Mouse (Mus musculus) MEL (cell line): ENCODE measurements around the gene Xrcc6. TPM values are rescaled to one million over a fixed set of nuclear protein-coding genes. Genes with fewer than 3 reads are reported as not detected.

ENCODE experiments used
- DNase-seq: peaks from one replicate; pipeline ENCODE4 v3.0.0; 2011; ENCODE audit warnings: low read depth, low spot score
- H3K27ac ChIP-seq: 2 replicates; pipeline ENCODE4 v1.5.1; 2012; ENCODE audit warnings: low read depth, mild to moderate bottlenecking, control low read depth, low read length, moderate library complexity; ENCODE audit not compliant: control insufficient read depth
- H3K27me3 ChIP-seq, 2 experiments: fragments of 150-350 bp in 1 of 2; sonication (generic) in 1 of 2; 2 replicates each; pipeline ENCODE4 v1.6.1; 2012; ENCODE audit warnings: low read length in 2 of 2, mild to moderate bottlenecking in 2 of 2, improper control_type of control experiment in 1 of 2, moderate library complexity in 1 of 2; ENCODE audit not compliant: insufficient read depth in 2 of 2, control insufficient read depth in 1 of 2
- H3K36me3 ChIP-seq, 2 experiments: 2 replicates each; pipeline ENCODE4 v1.6.1; 2012 to 2014; ENCODE audit warnings: low read length in 2 of 2, improper control_type of control experiment in 1 of 2, inconsistent platforms in 1 of 2, mild to moderate bottlenecking in 1 of 2; ENCODE audit not compliant: insufficient read depth in 2 of 2, control insufficient read depth in 1 of 2
- H3K4me1 ChIP-seq, 2 experiments: fragments of 150-350 bp in 1 of 2; sonication (generic) in 1 of 2; 2 replicates each; pipeline ENCODE4 v1.6.1; 2012; ENCODE audit warnings: low read length in 2 of 2, improper control_type of control experiment in 1 of 2, mild to moderate bottlenecking in 1 of 2; ENCODE audit not compliant: insufficient read depth in 2 of 2, control insufficient read depth in 1 of 2
- H3K4me3 ChIP-seq, 2 experiments: fragments of 150-350 bp in 1 of 2; sonication (generic) in 1 of 2; 2 replicates each; pipeline ENCODE4 v1.5.1; 2012; ENCODE audit warnings: low read depth in 2 of 2, low read length in 2 of 2, mild to moderate bottlenecking in 2 of 2, moderate library complexity in 2 of 2, control low read depth in 1 of 2, improper control_type of control experiment in 1 of 2; ENCODE audit not compliant: control insufficient read depth in 1 of 2, insufficient read depth in 1 of 2
- H3K79me2 ChIP-seq: 2 replicates; pipeline ENCODE4 v1.6.1; 2012; ENCODE audit warnings: mild to moderate bottlenecking, low read length, moderate library complexity; ENCODE audit not compliant: control insufficient read depth, poor library complexity, insufficient read depth
- H3K9ac ChIP-seq: 2 replicates; pipeline ENCODE4 v1.6.1; 2012; ENCODE audit warnings: low read depth, mild to moderate bottlenecking, control low read depth, low read length, moderate library complexity; ENCODE audit not compliant: control insufficient read depth, poor library complexity, severe bottlenecking
- H3K9me3 ChIP-seq: fragments of 150-350 bp; sonication (generic); replicated peaks from 2 replicates; pipeline ENCODE4 v1.6.1; 2012; ENCODE audit warnings: mild to moderate bottlenecking, low read length, improper control_type of control experiment, moderate library complexity; ENCODE audit not compliant: insufficient read depth
- BHLHE40 ChIP-seq: IDR thresholded peaks from 2 replicates; pipeline ENCODE4 v1.6.1; 2012; ENCODE audit warnings: low read depth, mild to moderate bottlenecking, inconsistent platforms, low read length, improper control_type of control experiment, borderline replicate concordance
- CHD1 ChIP-seq: IDR thresholded peaks from 2 replicates; pipeline ENCODE4 v1.6.1; 2012; ENCODE audit warnings: low read depth, mild to moderate bottlenecking, inconsistent platforms, low read length, improper control_type of control experiment
- CHD2 ChIP-seq: IDR thresholded peaks from 2 replicates; pipeline ENCODE4 v1.6.1; 2011; ENCODE audit warnings: low read length, improper control_type of control experiment
- CTCF ChIP-seq, 3 experiments: IDR thresholded peaks in 2 of 3; conservative IDR thresholded peaks in 1 of 3; 2 replicates each; pipeline ENCODE4 v1.5.1; 2011 to 2012; ENCODE audit warnings: low read length in 3 of 3, low read depth in 2 of 3, mild to moderate bottlenecking in 2 of 3, improper control_type of control experiment in 1 of 3, inconsistent platforms in 1 of 3, mixed read lengths in 1 of 3, moderate library complexity in 1 of 3; ENCODE audit not compliant: control insufficient read depth in 1 of 3, insufficient read depth in 1 of 3, poor library complexity in 1 of 3, severe bottlenecking in 1 of 3
- ELF1 ChIP-seq: IDR thresholded peaks from 2 replicates; pipeline ENCODE4 v1.6.1; 2014; ENCODE audit warnings: low read depth, mild to moderate bottlenecking, inconsistent platforms, low read length, improper control_type of control experiment, moderate library complexity
- EP300 ChIP-seq, 2 experiments: IDR thresholded peaks; 2 replicates each; pipeline ENCODE4 v1.6.1; 2011; ENCODE audit warnings: improper control_type of control experiment in 2 of 2, low read length in 2 of 2, low read depth in 1 of 2, mild to moderate bottlenecking in 1 of 2
- ETS1 ChIP-seq: IDR thresholded peaks from 2 replicates; pipeline ENCODE4 v1.6.1; 2012; ENCODE audit warnings: low read depth, mild to moderate bottlenecking, inconsistent platforms, low read length, improper control_type of control experiment, moderate library complexity
- HCFC1 ChIP-seq: IDR thresholded peaks from 2 replicates; pipeline ENCODE4 v1.6.1; 2012; ENCODE audit warnings: low read depth, mild to moderate bottlenecking, inconsistent platforms, low read length, improper control_type of control experiment, moderate library complexity
- KAT2A ChIP-seq: conservative IDR thresholded peaks from 2 replicates; pipeline ENCODE4 v1.6.1; 2012; ENCODE audit warnings: low read depth, low read length, improper control_type of control experiment, inconsistent platforms
- MAFK ChIP-seq: IDR thresholded peaks from 2 replicates; pipeline ENCODE4 v1.6.1; 2011; ENCODE audit warnings: low read depth, mild to moderate bottlenecking, low read length, improper control_type of control experiment, borderline replicate concordance
- MAX ChIP-seq: IDR thresholded peaks from 2 replicates; pipeline ENCODE4 v1.6.1; 2011; ENCODE audit warnings: low read length, improper control_type of control experiment
- MEF2A ChIP-seq: IDR thresholded peaks from 2 replicates; pipeline ENCODE4 v1.6.1; 2014; ENCODE audit warnings: low read depth, mild to moderate bottlenecking, inconsistent platforms, low read length, improper control_type of control experiment; ENCODE audit not compliant: poor library complexity, insufficient replicate concordance, severe bottlenecking; ENCODE audit errors: extremely low read depth
- MXI1 ChIP-seq: IDR thresholded peaks from 2 replicates; pipeline ENCODE4 v1.6.1; 2011; ENCODE audit warnings: mild to moderate bottlenecking, low read depth, low read length, improper control_type of control experiment
- MYB ChIP-seq: IDR thresholded peaks from 2 replicates; pipeline ENCODE4 v1.6.1; 2011; ENCODE audit warnings: mild to moderate bottlenecking, low read depth, low read length, improper control_type of control experiment
- MYC ChIP-seq: IDR thresholded peaks from 2 replicates; pipeline ENCODE4 v1.6.1; 2011; ENCODE audit warnings: low read depth, mild to moderate bottlenecking, low read length, improper control_type of control experiment, moderate library complexity
- NRF1 ChIP-seq: IDR thresholded peaks from 2 replicates; pipeline ENCODE4 v1.6.1; 2014; ENCODE audit warnings: low read depth, mild to moderate bottlenecking, inconsistent platforms, low read length, improper control_type of control experiment, moderate library complexity; ENCODE audit not compliant: poor library complexity, insufficient read depth, severe bottlenecking
- POLR2A ChIP-seq, 2 experiments: IDR thresholded peaks; 2 replicates each; pipeline ENCODE4 v1.6.1; 2011 to 2012; ENCODE audit warnings: low read length in 2 of 2, mild to moderate bottlenecking in 2 of 2, control low read depth in 1 of 2, improper control_type of control experiment in 1 of 2, low read depth in 1 of 2, moderate library complexity in 1 of 2; ENCODE audit not compliant: control insufficient read depth in 1 of 2, insufficient read depth in 1 of 2, poor library complexity in 1 of 2
- POLR2AphosphoS2 ChIP-seq: IDR thresholded peaks from 2 replicates; pipeline ENCODE4 v1.6.1; 2011; ENCODE audit warnings: low read length, improper control_type of control experiment
- POLR2AphosphoS5 ChIP-seq: IDR thresholded peaks from 2 replicates; pipeline ENCODE4 v1.6.1; 2012; ENCODE audit warnings: low read depth, borderline replicate concordance, mild to moderate bottlenecking, inconsistent platforms, low read length, moderate library complexity, mixed read lengths
- RAD21 ChIP-seq: IDR thresholded peaks from 2 replicates; pipeline ENCODE4 v1.6.1; 2011; ENCODE audit warnings: mild to moderate bottlenecking, low read depth, low read length, improper control_type of control experiment
- SIN3A ChIP-seq: IDR thresholded peaks from 2 replicates; pipeline ENCODE4 v1.6.1; 2012; ENCODE audit warnings: low read length, improper control_type of control experiment, inconsistent platforms
- SMC3 ChIP-seq: IDR thresholded peaks from 2 replicates; pipeline ENCODE4 v1.6.1; 2011; ENCODE audit warnings: low read depth, low read length, improper control_type of control experiment
- TAL1 ChIP-seq: IDR thresholded peaks from 2 replicates; pipeline ENCODE4 v1.6.1; 2012; ENCODE audit warnings: mild to moderate bottlenecking, inconsistent platforms, low read length, moderate library complexity, mixed read lengths
- TBP ChIP-seq: IDR thresholded peaks from 2 replicates; pipeline ENCODE4 v1.8.0; 2011; ENCODE audit warnings: low read depth, low read length, improper control_type of control experiment
- TCF12 ChIP-seq: IDR thresholded peaks from 2 replicates; pipeline ENCODE4 v1.6.1; 2014; ENCODE audit warnings: low read depth, mild to moderate bottlenecking, inconsistent platforms, low read length, improper control_type of control experiment, moderate library complexity
- USF2 ChIP-seq, 2 experiments: IDR thresholded peaks; 2 replicates each; pipeline ENCODE4 v1.6.1; 2011 to 2012; ENCODE audit warnings: improper control_type of control experiment in 2 of 2, low read length in 2 of 2, borderline replicate concordance in 1 of 2, inconsistent platforms in 1 of 2, low read depth in 1 of 2, mild to moderate bottlenecking in 1 of 2; ENCODE audit not compliant: insufficient read depth in 1 of 2
- ZC3H11A ChIP-seq: IDR thresholded peaks from 2 replicates; pipeline ENCODE4 v1.6.1; 2012; ENCODE audit warnings: low read depth, mild to moderate bottlenecking, inconsistent platforms, low read length, improper control_type of control experiment
- ZKSCAN1 ChIP-seq: IDR thresholded peaks from 2 replicates; pipeline ENCODE4 v1.6.1; 2012; ENCODE audit warnings: low read depth, mild to moderate bottlenecking, inconsistent platforms, low read length, improper control_type of control experiment, moderate library complexity
- ZMIZ1 ChIP-seq: IDR thresholded peaks from 2 replicates; pipeline ENCODE4 v1.6.1; 2012; ENCODE audit warnings: low read depth, mild to moderate bottlenecking, inconsistent platforms, low read length, improper control_type of control experiment, moderate library complexity
- polyA plus RNA-seq, 2 experiments: library from polyadenylated mRNA; stranded (reverse) in 1 of 2; unstranded in 1 of 2; fragments of >175 nt in 1 of 2; fragments of >200 nt in 1 of 2; gene quantifications; 2 replicates each; pipeline versions ENCODE4 v1.2.1 to v1.2.4; 2012; ENCODE audit warnings: low replicate concordance in 2 of 2, low read depth in 1 of 2; ENCODE audit not compliant: insufficient read length in 2 of 2, insufficient read depth in 1 of 2, missing spikeins in 1 of 2
- total RNA-seq: library from RNA; depleted of rRNA; stranded (reverse); fragments of 300-350 nt; gene quantifications from 2 replicates; pipeline ENCODE4 v1.2.3, GENCODE M21; 2012

The Xrcc6 gene
- total and polyA plus RNA-seq, 3 experiments = 108 TPM; not detected in 1

DNA sequence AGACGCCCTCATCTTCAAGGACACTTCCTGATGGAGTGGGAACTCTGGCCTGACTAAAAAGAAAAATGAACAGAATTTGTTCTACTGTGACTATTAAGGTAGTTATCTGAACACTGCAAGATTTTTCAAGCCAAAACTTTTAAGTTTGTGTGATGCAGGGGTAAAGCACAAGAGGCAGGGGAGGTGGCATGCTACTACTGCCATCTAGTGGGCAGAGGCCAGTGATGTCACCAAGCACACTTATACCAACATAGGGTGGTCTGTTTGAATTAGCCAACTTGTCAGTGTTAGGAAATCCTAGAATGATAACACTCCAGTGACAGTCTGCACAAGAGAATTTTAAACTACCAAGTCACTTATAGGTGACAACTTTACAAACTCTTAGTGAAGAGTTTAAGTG lies 53.0 kb downstream of the Xrcc6 start:
- Histone ChIP-seq H3K27me3 (no peaks in the 10 kb centered on the region), H3K36me3 (peaks cover 13 to 24% of the 10 kb centered on the region in 2 experiments), H3K9me3 (no peaks in the 10 kb centered on the region), H3K4me1 (peaks cover 0 to 6% of the 10 kb centered on the region in 2 experiments; a peak in 3 of 4 replicates), H3K27ac (no peak overlapping the region), H3K9ac (no peak overlapping the region), H3K79me2 (peaks cover 27% of the 10 kb centered on the region), H3K4me3 (no peak overlapping the region)
- TF ChIP-seq POLR2AphosphoS2 (peak; percentile 53; the same call in 1 of the 2 replicates), RAD21 (peak; percentile 52), ETS1 (no peak), CTCF (IDR thresholded peaks at IDR 0.05 in 2 of 3, conservative IDR thresholded peaks at IDR 0.05 in 1 of 3; ENCODE audit: control insufficient read depth in 1 of 3, insufficient read depth in 1 of 3, low read depth in 2 of 3, low read length in 3 of 3, poor library complexity in 1 of 3, severe bottlenecking in 1 of 3) (peak; percentile 76 to 93 (median 77)), MAX (no peak), CHD1 (no peak), SMC3 (peak; percentile 45), MYB (no peak), EP300 (IDR thresholded peaks at IDR 0.05; ENCODE audit: low read depth in 1 of 2, low read length in 2 of 2) (no peak), TCF12 (no peak), ZC3H11A (no peak), MXI1 (no peak), USF2 (IDR thresholded peaks at IDR 0.05; ENCODE audit: borderline replicate concordance in 1 of 2, insufficient read depth in 1 of 2, low read depth in 1 of 2, low read length in 2 of 2) (no peak), MYC (0 out of 2 replicates have a peak, but pooled peaks have one; percentile 51), TAL1 (no peak), KAT2A (no peak), ELF1 (no peak), ZKSCAN1 (no peak), BHLHE40 (0 out of 2 replicates have a peak, but pooled peaks have one; percentile 10), SIN3A (peak; percentile 50; the same call in 1 of the 2 replicates)
- peak; percentile 80 for DNase-seq

DNA sequence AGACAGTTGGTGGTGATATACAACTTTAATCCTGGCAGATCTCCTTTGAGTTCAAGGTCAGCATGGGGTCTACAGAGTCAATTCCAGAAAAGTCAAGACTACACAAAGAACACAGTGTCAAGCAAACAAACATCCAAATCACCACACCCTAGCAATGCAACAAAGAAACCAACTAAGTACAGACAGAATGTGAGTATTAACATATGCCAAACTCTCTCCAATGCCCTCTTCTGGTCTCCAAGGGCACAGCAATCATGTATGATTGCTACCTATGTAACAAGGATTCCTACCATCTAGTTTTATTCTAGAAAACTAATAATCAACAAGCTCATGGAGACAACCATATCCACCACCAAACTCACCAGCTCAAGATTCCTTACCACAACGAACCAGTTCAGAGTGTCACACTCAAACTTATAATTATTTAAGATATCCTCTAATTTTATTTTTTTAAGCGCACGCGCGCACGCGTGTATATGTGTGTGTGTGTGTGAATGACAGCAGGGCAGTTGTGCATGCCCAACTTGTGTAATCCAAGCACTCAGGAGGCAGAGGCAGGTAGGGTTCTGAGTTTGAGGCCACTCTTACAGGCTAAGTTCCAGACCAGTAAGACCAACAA lies 56.6 kb downstream of the Xrcc6 start:
- Histone ChIP-seq H3K9ac (peak overlapping the region; percentile 8; the same call in 1 of the 2 replicates), H3K36me3 (peaks cover 14 to 29% of the 10 kb centered on the region in 2 experiments), H3K27me3 (no peaks in the 10 kb centered on the region), H3K9me3 (no peaks in the 10 kb centered on the region), H3K79me2 (peaks cover 44% of the 10 kb centered on the region), H3K27ac (no peak overlapping the region), H3K4me1 (peaks cover 0 to 13% of the 10 kb centered on the region in 2 experiments; a peak in 3 of 4 replicates), H3K4me3 (peak overlapping the region in 1 of 2 experiments; percentile 27; a peak in 2 of 4 replicates)
- peak; percentile 74 for DNase-seq
- TF ChIP-seq MAX (no peak), POLR2AphosphoS5 (no peak), CHD1 (no peak), MEF2A (no peak), SIN3A (peak; percentile 26; the same call in 1 of the 2 replicates), MAFK (no peak), TBP (no peak), EP300 (IDR thresholded peaks at IDR 0.05; ENCODE audit: low read depth in 1 of 2, low read length in 2 of 2) (no peak), ZC3H11A (no peak), CHD2 (no peak), ZMIZ1 (peak; percentile 54; the same call in 1 of the 2 replicates), RAD21 (no peak), NRF1 (no peak), POLR2A (IDR thresholded peaks at IDR 0.05; ENCODE audit: control insufficient read depth in 1 of 2, insufficient read depth in 1 of 2, low read depth in 1 of 2, low read length in 2 of 2, poor library complexity in 1 of 2) (no peak; a peak in 1 of 4 replicates), CTCF (IDR thresholded peaks at IDR 0.05 in 2 of 3, conservative IDR thresholded peaks at IDR 0.05 in 1 of 3; ENCODE audit: control insufficient read depth in 1 of 3, insufficient read depth in 1 of 3, low read depth in 2 of 3, low read length in 3 of 3, poor library complexity in 1 of 3, severe bottlenecking in 1 of 3) (peak in 2 of 3 experiments; percentile 43 to 58; a peak in 4 of 6 replicates), POLR2AphosphoS2 (peak; percentile 65), HCFC1 (peak; percentile 28; the same call in 1 of the 2 replicates)
